Mouse (Mus musculus) lung, embryonic 15.5 days (tissue): ENCODE measurements at regions not wholly inside any gene's neighbourhood (a gene's known extent, or its start where the extent isn't known, plus 50 kb on each side); places are given as distances from the start of the nearest gene placed in this dataset.

ENCODE experiments used
- ATAC-seq: fragments of 200-750 bp; cut with Nextera tagmentation; 2 replicates; pipeline ENCODE4 v1.8.0; 2017; ENCODE audit warnings: moderate number of reproducible peaks, borderline replicate concordance; ENCODE audit not compliant: low FRiP score, low TSS enrichment; ENCODE audit errors: extremely low read depth
- H3K27ac ChIP-seq: fragments of 300-500 bp; sonication (generic); 2 replicates; pipeline ENCODE4 v1.5.1; 2015; ENCODE audit warnings: moderate library complexity, mild to moderate bottlenecking, inconsistent platforms
- H3K27me3 ChIP-seq: fragments of 300-500 bp; sonication (generic); 2 replicates; pipeline ENCODE4 v1.6.1; 2015; ENCODE audit warnings: inconsistent platforms
- H3K36me3 ChIP-seq: fragments of 300-500 bp; sonication (generic); 2 replicates; pipeline ENCODE4 v1.6.1; 2015; ENCODE audit warnings: inconsistent platforms
- H3K4me1 ChIP-seq: fragments of 300-500 bp; sonication (generic); 2 replicates; pipeline ENCODE4 v1.6.1; 2015; ENCODE audit warnings: inconsistent platforms
- H3K4me2 ChIP-seq: fragments of 300-500 bp; sonication (generic); 2 replicates; pipeline ENCODE4 v1.6.1; 2015; ENCODE audit warnings: inconsistent platforms, mild to moderate bottlenecking, moderate library complexity
- H3K4me3 ChIP-seq: fragments of 300-500 bp; sonication (generic); 2 replicates; pipeline ENCODE4 v1.5.1; 2015; ENCODE audit warnings: mild to moderate bottlenecking, inconsistent platforms
- H3K9ac ChIP-seq: fragments of 300-500 bp; sonication (generic); 2 replicates; pipeline ENCODE4 v1.6.1; 2015; ENCODE audit warnings: inconsistent platforms
- H3K9me3 ChIP-seq: fragments of 300-500 bp; sonication (generic); 2 replicates; pipeline ENCODE4 v1.6.1; 2016; ENCODE audit warnings: inconsistent platforms
- WGBS: fragments of 180-500 bp; shearing (Covaris S2); methylation state at CpG from one replicate; pipeline ENCODE4 v1.1.7; 2015; 5-methylcytosine and 5-hydroxymethylcytosine counted together

- no peaks in the 10 kb centered on the region for H3K36me3 ChIP-seq
- no peak overlapping the region for H3K4me2 ChIP-seq
- H3K4me3 ChIP-seq: no peak overlapping the region
- 76% methylated on average over 1 of the region's 1 CpGs for WGBS
- no peak overlapping the region for H3K9ac ChIP-seq
- H3K27me3 ChIP-seq: no peaks in the 10 kb centered on the region
- peaks cover 11% of the 10 kb centered on the region for H3K4me1 ChIP-seq
- H3K27ac ChIP-seq: no peak overlapping the region
- no peak for ATAC-seq
- H3K9me3 ChIP-seq: no peaks in the 10 kb centered on the region
Observed at GRCm38 (mm10) chr15:67303804-67304203, 803.1 kb upstream of the Lrrc6 start.

- Histone ChIP-seq H3K27me3 (no peaks in the 10 kb centered on the region), H3K9ac (no peak overlapping the region), H3K36me3 (no peaks in the 10 kb centered on the region), H3K4me3 (no peak overlapping the region), H3K4me1 (peaks cover 11% of the 10 kb centered on the region), H3K27ac (peak overlapping the region; percentile 42), H3K4me2 (no peak overlapping the region), H3K9me3 (no peaks in the 10 kb centered on the region)
- peak; percentile 95 for ATAC-seq
- 43% methylated on average over 6 of the region's 6 CpGs for WGBS
Observed at GRCm38 (mm10) chr15:67301871-67302363, 801.2 kb upstream of the Lrrc6 start.

- Histone ChIP-seq H3K36me3 (no peaks in the 10 kb centered on the region), H3K9me3 (no peaks in the 10 kb centered on the region), H3K27ac (peak overlapping the region; percentile 42; the same call in 1 of the 2 replicates), H3K9ac (no peak overlapping the region), H3K4me3 (no peak overlapping the region), H3K4me2 (no peak overlapping the region), H3K27me3 (no peaks in the 10 kb centered on the region), H3K4me1 (peaks cover 11% of the 10 kb centered on the region)
- no peak for ATAC-seq
- 39% methylated on average over 4 of the region's 4 CpGs for WGBS
Observed at GRCm38 (mm10) chr15:67301024-67301423, 800.3 kb upstream of the Lrrc6 start.

- no peaks in the 10 kb centered on the region for H3K36me3 ChIP-seq
- H3K9ac ChIP-seq: no peak overlapping the region
- no peaks in the 10 kb centered on the region for H3K4me1 ChIP-seq
- ATAC-seq: no peak
- no peaks in the 10 kb centered on the region for H3K9me3 ChIP-seq
- H3K4me3 ChIP-seq: no peak overlapping the region
- H3K4me2 ChIP-seq: no peak overlapping the region
- 71% methylated on average over 1 of the region's 1 CpGs for WGBS
- H3K27me3 ChIP-seq: no peaks in the 10 kb centered on the region
- H3K27ac ChIP-seq: no peak overlapping the region
Observed at GRCm38 (mm10) chr15:67294797-67295196, 794.1 kb upstream of the Lrrc6 start.

- no peaks in the 10 kb centered on the region for H3K9me3 ChIP-seq
- WGBS: 30% methylated on average over 4 of the region's 4 CpGs
- H3K27me3 ChIP-seq: no peaks in the 10 kb centered on the region
- H3K27ac ChIP-seq: no peak overlapping the region
- no peaks in the 10 kb centered on the region for H3K4me1 ChIP-seq
- no peaks in the 10 kb centered on the region for H3K36me3 ChIP-seq
- no peak overlapping the region for H3K4me2 ChIP-seq
- no peak for ATAC-seq
- H3K4me3 ChIP-seq: no peak overlapping the region
- H3K9ac ChIP-seq: no peak overlapping the region
Observed at GRCm38 (mm10) chr15:67289749-67290148, 789.0 kb upstream of the Lrrc6 start.

- Histone ChIP-seq H3K9ac (no peak overlapping the region), H3K4me1 (no peaks in the 10 kb centered on the region), H3K27me3 (no peaks in the 10 kb centered on the region), H3K4me3 (no peak overlapping the region), H3K9me3 (no peaks in the 10 kb centered on the region), H3K36me3 (no peaks in the 10 kb centered on the region), H3K27ac (no peak overlapping the region), H3K4me2 (no peak overlapping the region)
- no peak for ATAC-seq
- WGBS: 72% methylated on average over 4 of the region's 4 CpGs
Observed at GRCm38 (mm10) chr15:67284941-67285340, 784.2 kb upstream of the Lrrc6 start.

- Histone ChIP-seq H3K4me3 (no peak overlapping the region), H3K4me1 (no peaks in the 10 kb centered on the region), H3K9me3 (no peaks in the 10 kb centered on the region), H3K4me2 (no peak overlapping the region), H3K36me3 (no peaks in the 10 kb centered on the region), H3K27me3 (no peaks in the 10 kb centered on the region), H3K9ac (no peak overlapping the region), H3K27ac (no peak overlapping the region)
- WGBS: 64% methylated on average over 3 of the region's 3 CpGs
- ATAC-seq: no peak
Observed at GRCm38 (mm10) chr15:67283275-67283972, 782.7 kb upstream of the Lrrc6 start.

- Histone ChIP-seq H3K36me3 (no peaks in the 10 kb centered on the region), H3K9me3 (no peaks in the 10 kb centered on the region), H3K4me3 (no peak overlapping the region), H3K27me3 (no peaks in the 10 kb centered on the region), H3K27ac (no peak overlapping the region), H3K4me1 (no peaks in the 10 kb centered on the region), H3K4me2 (no peak overlapping the region), H3K9ac (no peak overlapping the region)
- no peak for ATAC-seq
- WGBS: 58% methylated on average over 1 of the region's 1 CpGs
Observed at GRCm38 (mm10) chr15:67278869-67279268, 778.2 kb upstream of the Lrrc6 start.

- Histone ChIP-seq H3K9me3 (no peaks in the 10 kb centered on the region), H3K4me3 (no peak overlapping the region), H3K27ac (no peak overlapping the region), H3K27me3 (no peaks in the 10 kb centered on the region), H3K36me3 (no peaks in the 10 kb centered on the region), H3K4me2 (no peak overlapping the region), H3K4me1 (no peaks in the 10 kb centered on the region), H3K9ac (no peak overlapping the region)
- ATAC-seq: no peak
Observed at GRCm38 (mm10) chr15:67275058-67275457, 774.3 kb upstream of the Lrrc6 start.

- 96% methylated on average over 2 of the region's 2 CpGs for WGBS
- Histone ChIP-seq H3K9me3 (no peaks in the 10 kb centered on the region), H3K27me3 (no peaks in the 10 kb centered on the region), H3K27ac (no peak overlapping the region), H3K4me2 (no peak overlapping the region), H3K4me3 (no peak overlapping the region), H3K9ac (no peak overlapping the region), H3K4me1 (no peaks in the 10 kb centered on the region), H3K36me3 (no peaks in the 10 kb centered on the region)
- no peak for ATAC-seq
Observed at GRCm38 (mm10) chr15:67272397-67272796, 771.7 kb upstream of the Lrrc6 start.

- no peaks in the 10 kb centered on the region for H3K36me3 ChIP-seq
- H3K9ac ChIP-seq: no peak overlapping the region
- no peak overlapping the region for H3K27ac ChIP-seq
- no peak overlapping the region for H3K4me2 ChIP-seq
- no peaks in the 10 kb centered on the region for H3K9me3 ChIP-seq
- ATAC-seq: no peak
- H3K4me3 ChIP-seq: no peak overlapping the region
- no peaks in the 10 kb centered on the region for H3K4me1 ChIP-seq
- 61% methylated on average over 6 of the region's 6 CpGs for WGBS
- no peaks in the 10 kb centered on the region for H3K27me3 ChIP-seq
Observed at GRCm38 (mm10) chr15:67263723-67264122, 763.0 kb upstream of the Lrrc6 start.

GRCm38 (mm10) chr15:67263313-67263712, 762.6 kb upstream of the Lrrc6 start:
- Histone ChIP-seq H3K9me3 (no peaks in the 10 kb centered on the region), H3K27ac (no peak overlapping the region), H3K4me1 (no peaks in the 10 kb centered on the region), H3K9ac (no peak overlapping the region), H3K27me3 (no peaks in the 10 kb centered on the region), H3K4me2 (no peak overlapping the region), H3K36me3 (no peaks in the 10 kb centered on the region), H3K4me3 (no peak overlapping the region)
- ATAC-seq: no peak
- 61% methylated on average over 2 of the region's 2 CpGs for WGBS

GRCm38 (mm10) chr15:67262269-67262668, 761.6 kb upstream of the Lrrc6 start:
- Histone ChIP-seq H3K9me3 (no peaks in the 10 kb centered on the region), H3K4me2 (no peak overlapping the region), H3K4me1 (no peaks in the 10 kb centered on the region), H3K36me3 (no peaks in the 10 kb centered on the region), H3K4me3 (no peak overlapping the region), H3K27me3 (no peaks in the 10 kb centered on the region), H3K27ac (no peak overlapping the region), H3K9ac (no peak overlapping the region)
- WGBS: 79% methylated on average over 2 of the region's 2 CpGs
- ATAC-seq: no peak
